Mouse (Mus musculus) lung, postnatal 0 days (tissue): ENCODE measurements around the gene Dmpk.

ENCODE experiments used
- CTCF ChIP-seq: IDR thresholded peaks from 2 replicates; pipeline ENCODE4 v1.5.1; 2016; ENCODE audit warnings: antibody characterized with exemption, mild to moderate bottlenecking
- EP300 ChIP-seq: IDR thresholded peaks from 2 replicates; pipeline ENCODE4 v1.6.1; 2016; ENCODE audit warnings: antibody characterized with exemption, mild to moderate bottlenecking, control low read depth

DNA sequence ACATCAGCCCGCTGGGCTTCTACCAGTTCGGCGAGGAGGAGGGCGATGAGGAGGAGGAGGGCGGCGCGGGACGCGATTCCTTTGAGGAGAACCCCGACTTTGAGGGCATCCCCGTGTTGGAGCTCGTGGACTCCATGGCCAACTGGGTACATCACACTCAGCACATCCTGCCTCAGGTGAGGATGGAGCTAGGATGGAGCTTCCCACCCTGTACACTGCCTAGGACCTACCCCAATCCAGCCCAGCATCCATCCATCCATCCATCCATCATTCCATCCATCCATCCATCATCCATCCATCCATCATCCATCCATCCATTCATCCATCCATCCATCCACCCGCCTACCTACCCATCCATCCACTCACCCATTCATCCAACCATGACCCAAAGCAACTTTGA lies 17.8 kb upstream of the Dmpk start:
- TF ChIP-seq CTCF (no peak), EP300 (no peak)
